Mouse (Mus musculus): ENCODE results near the gene Tgif2.
"Not testable (repeated sequence)": the region's sequence is repeated elsewhere in the genome, so short reads cannot be mapped to it uniquely, and the experiment has no call there.

The Tgif2 gene

GRCm38 (mm10) chr2:156843331-156843730, 3.5 kb downstream of the Tgif2 start:
- no peak for DNase-seq (ENCODE audit: low spot score)

DNA sequence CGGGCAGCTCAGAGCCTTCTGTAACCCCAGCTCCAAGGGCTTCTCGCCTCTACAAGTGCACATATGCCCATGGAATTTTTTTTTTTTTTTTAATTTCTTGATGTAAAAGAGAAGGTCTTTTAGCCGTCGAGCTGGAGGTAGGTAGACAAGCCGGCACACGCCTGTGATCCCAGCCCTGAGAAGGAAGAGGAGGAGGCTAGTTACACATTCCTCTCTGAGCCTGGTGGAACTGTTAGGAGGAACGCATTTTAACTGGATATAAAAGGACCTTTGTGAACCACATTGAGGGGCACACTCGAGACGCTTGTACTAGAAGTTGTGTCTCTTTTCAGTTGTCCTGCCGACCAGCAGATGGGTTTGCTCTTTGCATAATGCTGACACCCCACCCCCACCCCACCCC, 4.9 kb downstream of the Tgif2 start:
- no peak for DNase-seq (ENCODE audit: low spot score)

- DNase-seq (ENCODE audit: low spot score) = no peak
These were observed 7.8 kb downstream of the Tgif2 start for GRCm38 (mm10) chr2:156847653-156848052.

GRCm38 (mm10) chr2:156848526-156849182, 8.8 kb downstream of the Tgif2 start:
- DNase-seq (ENCODE audit: low spot score) = no peak

GRCm38 (mm10) chr2:156850505-156850904, 10.7 kb downstream of the Tgif2 start:
- DNase-seq (ENCODE audit: low spot score) = no peak

- not testable (repeated sequence) for DNase-seq (ENCODE audit: low spot score)
These were observed 13.8 kb downstream of the Tgif2 start for GRCm38 (mm10) chr2:156853584-156853983.

- peak; percentile 40 for DNase-seq (ENCODE audit: low spot score)
These were observed 14.4 kb downstream of the Tgif2 start for GRCm38 (mm10) chr2:156853999-156854771.

DNA sequence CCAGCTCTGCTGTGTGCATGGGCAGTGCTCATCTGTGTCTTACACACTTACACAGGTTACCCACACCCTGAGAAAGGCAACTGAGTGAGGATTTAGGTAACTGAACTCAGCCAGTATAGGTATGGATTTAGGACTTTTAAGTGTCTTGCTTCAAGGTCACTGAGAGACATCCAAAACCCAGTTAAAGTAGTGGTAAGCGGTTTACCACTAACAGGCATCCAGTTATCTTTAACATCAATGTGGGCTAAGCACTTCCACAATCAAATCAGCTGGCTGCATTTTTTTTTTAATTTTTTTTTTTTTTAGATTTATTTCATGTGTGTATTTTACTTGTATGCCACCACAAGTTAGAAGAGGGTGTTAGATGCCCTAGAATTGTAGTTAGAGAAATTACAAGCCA, 16.5 kb downstream of the Tgif2 start:
- no peak for DNase-seq (ENCODE audit: low spot score)

DNA sequence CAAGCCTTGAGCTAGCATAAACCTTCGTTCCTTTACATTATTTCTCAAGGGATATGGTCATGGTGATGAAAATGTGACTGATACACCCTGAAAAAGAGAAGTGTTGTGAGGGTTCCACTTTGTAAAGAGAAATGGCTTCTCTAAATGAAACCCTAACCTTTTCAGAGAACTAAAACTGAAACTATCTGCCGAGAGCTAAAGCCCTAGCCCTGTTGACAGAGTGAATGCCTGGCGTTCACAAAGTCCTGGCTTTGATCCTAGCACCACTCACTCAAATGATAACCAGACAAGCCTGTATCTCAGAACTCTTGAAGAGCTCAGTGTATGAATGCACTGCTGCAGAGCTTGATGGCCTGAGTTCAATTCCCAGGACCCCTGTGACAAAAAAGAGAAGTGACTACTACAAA, 17.6 kb downstream of the Tgif2 start:
- no peak for DNase-seq (ENCODE audit: low spot score)

DNA sequence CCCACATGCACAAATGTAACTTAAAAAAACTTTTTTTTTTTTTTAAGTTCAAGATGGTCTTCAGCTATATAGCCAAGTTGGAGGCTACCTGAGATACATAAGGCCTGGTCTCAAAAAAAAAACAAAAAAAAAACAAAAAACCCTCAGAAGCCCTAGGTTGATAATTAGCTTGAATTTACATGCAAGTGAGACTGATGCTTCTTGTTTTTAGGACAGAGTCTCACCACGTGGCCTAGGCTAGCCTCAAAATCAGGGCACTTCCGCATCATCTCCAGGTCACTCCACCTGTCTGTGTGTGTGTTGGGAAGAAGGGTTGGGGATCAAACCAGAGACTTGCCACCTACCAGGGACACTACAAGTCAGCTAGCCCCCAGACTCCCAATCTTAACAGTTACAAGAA, 18.0 kb downstream of the Tgif2 start, which contains the start of gene 4930518I15Rik:
Gene 4930518I15Rik, minus strand, starts transcription at position 112 of the 400 bp plus-strand sequence.
- no peak for DNase-seq (ENCODE audit: low spot score)

DNA sequence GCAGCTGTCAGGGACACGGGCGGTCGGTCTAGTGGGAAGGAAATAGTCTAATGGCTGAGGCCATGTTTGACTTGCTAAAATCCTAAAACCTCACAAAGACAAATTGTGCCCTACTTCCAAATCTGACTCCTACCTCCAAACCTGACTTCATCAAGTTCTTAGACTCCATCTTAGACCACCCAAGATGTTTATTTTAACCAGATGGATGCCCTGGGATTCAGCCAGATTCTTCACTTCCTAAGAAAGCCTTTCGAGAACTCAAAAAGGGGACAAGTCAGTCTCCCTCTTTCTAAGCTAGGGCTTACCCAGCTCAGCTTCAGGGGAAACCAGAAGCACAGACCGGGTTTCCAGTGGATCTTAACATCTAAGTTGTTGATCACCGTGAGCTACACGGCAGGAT, 18.9 kb downstream of the Tgif2 start:
- DNase-seq (ENCODE audit: low spot score) = no peak

GRCm38 (mm10) chr2:156862041-156862717, 22.4 kb downstream of the Tgif2 start:
- DNase-seq (ENCODE audit: low spot score) = peak; percentile 47

- peak; percentile 98 for DNase-seq (ENCODE audit: low spot score)
These were observed 23.1 kb downstream of the Tgif2 start, which contains the start of gene Rab5if for GRCm38 (mm10) chr2:156862772-156863486. Rab5if (plus strand) TSS chr2:156863128.

GRCm38 (mm10) chr2:156863487-156864160, 23.8 kb downstream of the Tgif2 start:
- peak; percentile 56 for DNase-seq (ENCODE audit: low spot score)

GRCm38 (mm10) chr2:156864481-156864880, 24.7 kb downstream of the Tgif2 start:
- DNase-seq (ENCODE audit: low spot score) = no peak

- no peak for DNase-seq (ENCODE audit: low spot score)
These were observed 29.2 kb downstream of the Tgif2 start for GRCm38 (mm10) chr2:156868994-156869393.

DNA sequence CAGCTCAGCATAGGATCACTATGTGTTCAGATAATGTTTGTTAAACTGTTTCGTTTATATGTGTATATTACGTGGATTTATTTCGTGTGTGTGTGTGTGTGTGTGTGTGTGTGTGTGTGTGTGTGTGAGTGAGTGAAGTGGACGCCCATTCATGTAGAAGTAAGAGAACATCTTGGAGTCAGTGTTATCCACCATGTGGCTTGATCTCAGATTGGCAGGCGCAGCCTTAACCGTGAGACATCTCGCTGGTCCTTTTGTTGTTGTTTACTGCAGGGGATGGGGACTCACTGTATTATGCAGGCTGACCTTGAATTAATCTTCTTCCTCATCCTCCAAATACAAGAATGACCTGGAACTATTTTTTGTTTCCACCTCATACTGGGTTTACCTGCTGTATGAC, 29.7 kb downstream of the Tgif2 start:
- DNase-seq (ENCODE audit: low spot score) = no peak

DNA sequence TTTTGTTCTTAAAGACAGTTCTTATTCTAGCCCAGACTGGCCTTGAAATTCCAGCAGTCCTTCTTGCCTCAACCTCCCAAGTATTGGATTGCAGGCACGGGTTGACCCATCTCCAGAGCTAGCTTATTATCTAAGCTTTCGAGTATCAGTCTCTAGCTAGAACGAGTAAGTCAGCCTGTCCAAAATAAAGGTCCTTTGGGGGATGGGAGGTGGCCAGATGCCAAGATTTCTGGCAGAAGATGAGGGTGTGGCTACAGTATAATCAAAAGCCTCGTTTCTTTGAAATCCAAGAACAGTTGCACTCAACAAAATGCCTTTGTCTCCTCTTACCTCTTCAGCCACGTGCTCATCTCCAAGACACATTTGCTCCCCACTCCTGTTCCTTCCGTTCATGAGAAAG, 30.7 kb downstream of the Tgif2 start:
- peak; percentile 63 for DNase-seq (ENCODE audit: low spot score)

DNA sequence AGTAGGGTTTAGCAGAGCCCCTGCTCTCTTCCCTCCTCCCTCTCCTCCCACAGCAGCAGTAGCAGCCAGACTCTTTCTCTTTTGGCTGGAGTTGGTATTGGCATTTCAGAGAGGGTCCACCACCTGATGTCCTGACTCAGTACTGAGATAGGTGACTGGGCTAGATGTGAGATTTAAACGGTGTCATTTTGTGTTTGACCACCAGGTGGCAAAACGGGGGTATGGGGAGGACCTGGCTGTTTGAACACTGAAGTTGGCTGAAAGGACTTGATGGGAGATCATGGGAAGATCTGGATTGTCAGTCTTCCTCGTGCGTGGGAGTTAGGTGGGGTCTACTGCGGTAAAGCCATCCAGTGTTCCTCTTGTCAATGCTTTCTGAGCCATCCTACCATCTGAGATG, 33.8 kb downstream of the Tgif2 start:
- no peak for DNase-seq (ENCODE audit: low spot score)

DNA sequence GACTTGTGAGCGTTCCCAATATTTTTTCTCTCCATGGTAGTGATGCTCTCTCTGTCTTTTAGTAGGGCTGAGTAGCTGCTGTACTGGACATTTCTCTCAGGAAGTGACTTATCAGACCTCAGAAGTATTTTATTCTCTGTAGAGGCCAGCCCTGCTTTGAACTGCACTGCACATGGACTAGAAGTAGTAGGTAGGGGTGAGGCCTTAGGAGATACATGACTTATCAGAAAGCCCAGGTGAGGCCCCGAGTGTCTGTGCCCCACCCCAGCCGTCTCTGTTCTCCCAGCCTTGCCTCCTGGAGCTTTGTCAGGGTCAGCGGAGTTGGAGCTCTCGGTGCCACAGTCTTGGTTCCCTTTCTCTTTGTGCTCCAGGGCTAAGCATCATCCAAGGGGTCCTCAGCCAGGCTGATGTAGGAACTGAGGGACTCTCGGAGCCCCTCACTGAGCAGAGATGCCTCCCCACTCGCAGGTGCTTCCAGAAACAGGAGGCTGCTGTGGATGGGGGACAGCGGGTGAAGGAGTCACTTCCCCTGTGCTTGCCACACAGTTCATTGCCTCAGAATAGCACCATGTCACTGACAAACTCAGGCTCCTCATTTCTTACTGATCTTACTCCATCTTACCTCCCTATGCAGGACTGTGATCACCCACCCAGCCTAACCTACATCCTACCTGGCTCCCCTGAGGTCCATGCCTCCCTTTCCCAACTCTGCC, 34.4 kb downstream of the Tgif2 start:
- no peak for DNase-seq (ENCODE audit: low spot score)

Measured in ovary, postnatal 36 days (tissue).